Mouse (Mus musculus) lung, embryonic 16.5 days (tissue): ENCODE data around the gene Robo2. TPM values are rescaled to one million over a fixed set of nuclear protein-coding genes. Genes with fewer than 3 reads are reported as not detected.

ENCODE experiments used
- ATAC-seq: fragments of 200-750 bp; cut with Nextera tagmentation; 2 replicates; pipeline ENCODE4 v1.8.0; 2017; ENCODE audit warnings: low read depth, mild to moderate bottlenecking, moderate library complexity
- H3K27ac ChIP-seq: fragments of 300-500 bp; sonication (generic); 2 replicates; pipeline ENCODE4 v1.5.1; 2014; ENCODE audit warnings: mild to moderate bottlenecking, control low read depth, low read length
- H3K27me3 ChIP-seq: fragments of 300-500 bp; sonication (generic); 2 replicates; pipeline ENCODE4 v1.6.1; 2014; ENCODE audit warnings: low read depth, low read length, mixed read lengths; ENCODE audit not compliant: control insufficient read depth, insufficient read depth
- H3K36me3 ChIP-seq: fragments of 300-500 bp; sonication (generic); 2 replicates; pipeline ENCODE4 v1.6.1; 2014; ENCODE audit warnings: low read length; ENCODE audit not compliant: control insufficient read depth, insufficient read depth
- H3K4me1 ChIP-seq: fragments of 300-500 bp; sonication (generic); replicated peaks from 2 replicates; pipeline ENCODE4 v1.6.1; 2014; ENCODE audit warnings: low read length, mixed read lengths; ENCODE audit not compliant: control insufficient read depth, insufficient read depth
- H3K4me2 ChIP-seq: fragments of 300-500 bp; sonication (generic); 2 replicates; pipeline ENCODE4 v1.6.1; 2014; ENCODE audit warnings: low read depth, low read length, control low read depth
- H3K4me3 ChIP-seq: fragments of 300-500 bp; sonication (generic); 2 replicates; pipeline ENCODE4 v1.5.1; 2014; ENCODE audit warnings: mild to moderate bottlenecking, low read length, control low read depth
- H3K9ac ChIP-seq: fragments of 300-500 bp; sonication (generic); 2 replicates; pipeline ENCODE4 v1.6.1; 2014; ENCODE audit warnings: low read length, control low read depth
- H3K9me3 ChIP-seq: fragments of 300-500 bp; sonication (generic); 2 replicates; pipeline ENCODE4 v1.6.1; 2016; ENCODE audit warnings: low read length; ENCODE audit not compliant: control insufficient read depth
- WGBS: fragments of 180-500 bp; shearing (Covaris S2); extraction: QIAGEN DNeasy Blood & Tissue Kit; methylation state at CpG from one replicate; pipeline ENCODE4 v1.1.7; 2014; 5-methylcytosine and 5-hydroxymethylcytosine counted together
- polyA plus RNA-seq: library from polyadenylated mRNA; unstranded; fragments of >200 nt; fragmentation: Nextera tagmentation; extraction: Ambion mirVana; gene quantifications from 2 replicates; pipeline ENCODE4 v1.2.1, GENCODE M21; 2015

Gene Robo2
- polyA plus RNA-seq, 1 experiment from 2014 or later, result 45.3 TPM

DNA sequence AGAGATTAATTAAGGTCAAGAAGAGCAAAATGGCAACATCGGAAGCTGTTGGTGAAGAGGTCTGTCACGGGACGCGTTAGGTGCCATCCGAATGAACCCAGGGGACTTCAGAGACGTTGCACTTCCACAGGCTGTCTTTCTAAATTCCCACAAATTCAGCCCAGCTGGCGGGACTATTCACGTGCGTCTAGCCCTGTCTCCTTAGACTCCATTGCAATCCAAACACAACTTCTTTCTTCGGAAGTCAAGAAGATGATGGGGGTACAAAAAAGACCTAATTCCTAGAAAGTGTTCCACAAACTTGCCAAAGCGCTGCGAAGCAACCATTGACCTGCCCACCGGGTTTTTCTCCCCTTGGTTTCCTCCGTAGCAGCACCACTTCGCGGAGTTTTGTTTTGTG lies 604 bp downstream of the Robo2 start:
- Histone ChIP-seq H3K36me3 (no peaks in the 10 kb centered on the region), H3K9ac (peak overlapping the region; percentile 70), H3K9me3 (no peaks in the 10 kb centered on the region), H3K27ac (peak overlapping the region; percentile 81), H3K4me2 (peak overlapping the region; percentile 88), H3K4me1 (no peaks in the 10 kb centered on the region), H3K4me3 (peak overlapping the region; percentile 64), H3K27me3 (peaks cover 2% of the 10 kb centered on the region; the same call in 1 of the 2 replicates)
- WGBS, result under 1% methylated on average over 16 of the region's 16 CpGs
- ATAC-seq, result no peak

GRCm38 (mm10) chr16:74410125-74410524 lies 1.5 kb downstream of the Robo2 start:
- no peaks in the 10 kb centered on the region for H3K9me3 ChIP-seq
- peak overlapping the region; percentile 27; the same call in 1 of the 2 replicates for H3K27ac ChIP-seq
- H3K9ac ChIP-seq, result peak overlapping the region; percentile 70
- no peaks in the 10 kb centered on the region for H3K36me3 ChIP-seq
- H3K4me2 ChIP-seq, result peak overlapping the region; percentile 88
- H3K4me3 ChIP-seq, result peak overlapping the region; percentile 64
- ATAC-seq, result no peak
- 7% methylated on average over 6 of the region's 6 CpGs for WGBS
- peaks cover 2% of the 10 kb centered on the region; the same call in 1 of the 2 replicates for H3K27me3 ChIP-seq
- H3K4me1 ChIP-seq, result no peaks in the 10 kb centered on the region

DNA sequence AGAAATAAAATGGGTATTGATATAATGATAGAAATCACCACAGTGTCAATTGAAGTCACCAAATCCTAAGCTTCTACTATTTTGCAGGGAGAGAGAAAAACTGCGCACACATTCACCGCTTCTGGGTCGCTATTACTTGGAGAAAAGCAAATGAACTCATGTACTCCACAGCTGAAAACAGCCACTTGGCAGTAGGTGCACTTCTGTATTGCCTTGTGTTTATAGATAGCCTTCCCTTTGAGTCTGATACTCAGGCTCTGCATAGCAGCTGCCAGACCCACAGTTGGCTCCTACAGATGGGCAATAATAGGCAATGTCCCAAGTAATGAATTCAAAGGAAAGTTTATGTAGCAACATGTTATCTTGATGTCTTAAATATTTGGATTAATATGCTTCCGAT lies 2.1 kb downstream of the Robo2 start:
- no peaks in the 10 kb centered on the region for H3K36me3 ChIP-seq
- H3K4me3 ChIP-seq, result peak overlapping the region; percentile 64
- 38% methylated on average over 4 of the region's 4 CpGs for WGBS
- H3K9me3 ChIP-seq, result no peaks in the 10 kb centered on the region
- H3K9ac ChIP-seq, result peak overlapping the region; percentile 30; the same call in 1 of the 2 replicates
- no peaks in the 10 kb centered on the region for H3K4me1 ChIP-seq
- H3K27ac ChIP-seq, result no peak overlapping the region; the same call in 1 of the 2 replicates
- ATAC-seq, result no peak
- peak overlapping the region; percentile 88 for H3K4me2 ChIP-seq
- peaks cover 2% of the 10 kb centered on the region; the same call in 1 of the 2 replicates for H3K27me3 ChIP-seq

GRCm38 (mm10) chr16:74408566-74408965 lies 3.1 kb downstream of the Robo2 start:
- no peak for ATAC-seq
- 38% methylated on average over 1 of the region's 1 CpGs for WGBS

GRCm38 (mm10) chr16:74397291-74397690 lies 14.3 kb downstream of the Robo2 start:
- no peak for ATAC-seq
- Histone ChIP-seq H3K4me2 (no peak overlapping the region), H3K36me3 (no peaks in the 10 kb centered on the region), H3K9me3 (no peaks in the 10 kb centered on the region), H3K4me1 (peaks cover 2% of the 10 kb centered on the region; the same call in 1 of the 2 replicates), H3K4me3 (no peak overlapping the region), H3K9ac (no peak overlapping the region), H3K27me3 (no peaks in the 10 kb centered on the region), H3K27ac (no peak overlapping the region)
- WGBS, result 82% methylated on average over 2 of the region's 2 CpGs

More at GRCm38 (mm10) chr16:74408566-74408965, 3.1 kb downstream of the Robo2 start:
- Histone ChIP-seq H3K27me3 (peaks cover 2% of the 10 kb centered on the region; the same call in 1 of the 2 replicates), H3K9me3 (no peaks in the 10 kb centered on the region), H3K9ac (no peak overlapping the region), H3K4me2 (peak overlapping the region; percentile 40), H3K4me1 (no peaks in the 10 kb centered on the region), H3K27ac (no peak overlapping the region), H3K4me3 (peak overlapping the region; percentile 38), H3K36me3 (no peaks in the 10 kb centered on the region)

- H3K27me3 ChIP-seq, result no peaks in the 10 kb centered on the region
- no peak overlapping the region for H3K9ac ChIP-seq
- H3K36me3 ChIP-seq, result no peaks in the 10 kb centered on the region
- H3K9me3 ChIP-seq, result no peaks in the 10 kb centered on the region
- no peak overlapping the region for H3K4me3 ChIP-seq
- H3K4me1 ChIP-seq, result peaks cover 2% of the 10 kb centered on the region; the same call in 1 of the 2 replicates
- ATAC-seq, result no peak
- WGBS, result 78% methylated on average over 2 of the region's 2 CpGs
- no peak overlapping the region for H3K4me2 ChIP-seq
- H3K27ac ChIP-seq, result no peak overlapping the region
Measured at GRCm38 (mm10) chr16:74395678-74396077, 15.9 kb downstream of the Robo2 start.

DNA sequence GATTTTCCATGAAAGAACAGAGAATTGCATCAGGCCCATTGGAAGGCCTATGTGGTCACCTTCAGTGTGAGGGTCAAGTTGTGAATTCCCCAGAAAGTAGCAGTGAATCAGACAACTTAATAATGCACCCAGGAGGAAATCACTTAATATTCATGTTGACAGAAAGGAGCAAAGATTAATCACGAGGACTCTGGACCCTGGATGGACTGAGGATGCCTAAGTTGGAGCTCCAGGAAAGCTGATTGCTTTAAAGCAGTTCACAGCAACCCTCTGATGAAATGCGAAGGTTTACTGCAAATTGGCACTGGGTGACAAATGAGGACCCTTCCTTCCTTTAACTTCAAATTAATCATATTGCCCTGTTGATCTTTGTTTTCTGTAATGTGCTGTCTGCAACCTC lies 32.2 kb downstream of the Robo2 start:
- H3K4me2 ChIP-seq, result no peak overlapping the region

GRCm38 (mm10) chr16:74375342-74375940 lies 36.2 kb downstream of the Robo2 start:
- H3K27me3 ChIP-seq, result no peaks in the 10 kb centered on the region
- H3K4me1 ChIP-seq, result no peaks in the 10 kb centered on the region
- no peak overlapping the region for H3K4me2 ChIP-seq
- ATAC-seq, result no peak
- no peak overlapping the region for H3K9ac ChIP-seq
- 66% methylated on average over 12 of the region's 12 CpGs for WGBS
- no peaks in the 10 kb centered on the region for H3K36me3 ChIP-seq
- no peak overlapping the region for H3K4me3 ChIP-seq
- H3K27ac ChIP-seq, result no peak overlapping the region
- no peaks in the 10 kb centered on the region for H3K9me3 ChIP-seq

More for the DNA sequence above, 32.2 kb downstream of the Robo2 start:
- no peaks in the 10 kb centered on the region for H3K27me3 ChIP-seq
- H3K36me3 ChIP-seq, result no peaks in the 10 kb centered on the region
- 47% methylated on average over 2 of the region's 2 CpGs for WGBS
- H3K4me3 ChIP-seq, result no peak overlapping the region
- H3K27ac ChIP-seq, result no peak overlapping the region
- H3K9ac ChIP-seq, result no peak overlapping the region
- no peak for ATAC-seq
- H3K9me3 ChIP-seq, result no peaks in the 10 kb centered on the region
- H3K4me1 ChIP-seq, result no peaks in the 10 kb centered on the region

DNA sequence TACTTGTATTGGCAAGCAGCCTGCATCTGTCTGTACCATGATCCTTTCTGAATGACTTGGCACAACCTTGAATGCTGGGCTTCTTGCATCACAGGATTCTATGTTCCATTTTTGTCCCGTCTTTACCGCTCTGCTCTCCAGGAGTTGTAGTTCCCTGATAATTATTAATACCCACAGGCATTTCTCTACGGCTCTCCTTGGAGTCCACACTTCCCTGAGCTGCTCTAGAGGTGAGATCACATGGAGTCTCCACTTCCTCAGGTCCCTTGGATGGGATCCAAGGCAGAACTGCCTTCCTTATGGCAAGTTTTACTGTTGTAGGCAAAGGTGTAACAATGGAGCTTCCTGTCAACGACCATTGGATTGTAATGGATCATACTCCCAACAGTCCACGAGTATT lies 37.1 kb downstream of the Robo2 start:
- no peaks in the 10 kb centered on the region for H3K4me1 ChIP-seq
- no peaks in the 10 kb centered on the region for H3K27me3 ChIP-seq
- H3K9me3 ChIP-seq, result no peaks in the 10 kb centered on the region
- 72% methylated on average over 5 of the region's 5 CpGs for WGBS
- H3K4me2 ChIP-seq, result no peak overlapping the region
- no peak for ATAC-seq
- H3K9ac ChIP-seq, result no peak overlapping the region
- no peak overlapping the region for H3K27ac ChIP-seq
- H3K36me3 ChIP-seq, result no peaks in the 10 kb centered on the region
- no peak overlapping the region for H3K4me3 ChIP-seq
